Mouse (Mus musculus): ENCODE data around the gene Ehmt1. TPM values are rescaled to one million over a fixed set of nuclear protein-coding genes. Genes with fewer than 3 reads are reported as not detected.

Ehmt1 gene
- polyA plus RNA-seq, 1 experiment = 14.8 TPM

- Histone ChIP-seq H3K36me3 (ENCODE audit: control insufficient read depth, insufficient read depth) (peaks cover 46% of the 10 kb centered on the region), H3ac (ENCODE audit: control insufficient read depth, insufficient read length) (no peak overlapping the region), H3K79me2 (ENCODE audit: control insufficient read depth, insufficient read depth) (no peaks in the 10 kb centered on the region), H3K4me2 (ENCODE audit: low read depth) (no peak overlapping the region), H3K27me3 (ENCODE audit: control insufficient read depth, insufficient read depth, insufficient read length) (no peaks in the 10 kb centered on the region), H3K4me3 (no peak overlapping the region)
- TF ChIP-seq MYOG (IDR thresholded peaks at IDR 0.05; ENCODE audit: control insufficient read depth in 1 of 3, insufficient read depth in 1 of 3, insufficient read length in 2 of 3, low read depth in 2 of 3) (no peak), MAX (IDR thresholded peaks at IDR 0.05; ENCODE audit: low read depth) (no peak), POLR2AphosphoS2 (IDR thresholded peaks at IDR 0.05; ENCODE audit: insufficient read length, low read depth) (no peak), POLR2A (IDR thresholded peaks at IDR 0.05; ENCODE audit: insufficient read length, low read depth) (no peak), E2F4 (IDR thresholded peaks at IDR 0.05; ENCODE audit: insufficient read depth) (no peak), USF1 (IDR thresholded peaks at IDR 0.05; ENCODE audit: low read depth) (no peak), TCF12 (IDR thresholded peaks at IDR 0.05; ENCODE audit: insufficient read depth, poor library complexity, severe bottlenecking) (no peak), CEBPB (IDR thresholded peaks at IDR 0.05; ENCODE audit: insufficient read depth, poor library complexity, severe bottlenecking) (no peak), SRF (IDR thresholded peaks at IDR 0.05; ENCODE audit: control insufficient read depth, insufficient read length, low read depth) (no peak), TCF3 (IDR thresholded peaks at IDR 0.05; ENCODE audit: insufficient read length, low read depth) (no peak), MYOD1 (IDR thresholded peaks at IDR 0.05; ENCODE audit: control insufficient read depth in 1 of 3, insufficient read length in 2 of 3, low read depth in 2 of 3) (no peak), REST (IDR thresholded peaks at IDR 0.05; ENCODE audit: insufficient read depth, insufficient read length) (no peak)
Measured at GRCm38 (mm10) chr2:24807036-24807435, 112.4 kb downstream of the Ehmt1 start.

DNA sequence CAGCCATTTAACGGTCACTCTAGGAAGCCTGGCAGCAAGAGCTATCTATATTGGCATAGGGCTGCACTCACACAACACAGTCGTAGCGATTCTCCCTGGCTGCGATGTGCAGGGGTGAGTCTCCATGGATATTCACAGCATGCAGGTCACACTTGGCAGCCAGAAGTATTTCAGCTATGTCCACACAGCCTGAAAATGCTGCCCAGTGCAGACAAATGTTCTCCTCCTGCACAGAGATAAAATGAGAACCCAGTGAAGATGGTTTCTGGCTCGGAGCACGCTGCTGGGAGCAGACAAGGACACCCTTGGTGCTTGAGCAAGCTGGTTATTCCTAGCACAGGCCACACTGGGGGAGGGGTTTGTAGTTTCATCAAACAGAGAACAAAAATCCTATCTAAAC, 113.3 kb downstream of the Ehmt1 start:
- no peak for TF ChIP-seq SRF (IDR thresholded peaks at IDR 0.05; ENCODE audit: control insufficient read depth, insufficient read length, low read depth)
- TF ChIP-seq POLR2A (IDR thresholded peaks at IDR 0.05; ENCODE audit: insufficient read length, low read depth) = no peak
- no peak for TF ChIP-seq CEBPB (IDR thresholded peaks at IDR 0.05; ENCODE audit: insufficient read depth, poor library complexity, severe bottlenecking)
- TF ChIP-seq E2F4 (IDR thresholded peaks at IDR 0.05; ENCODE audit: insufficient read depth) = no peak
- no peak for TF ChIP-seq TCF12 (IDR thresholded peaks at IDR 0.05; ENCODE audit: insufficient read depth, poor library complexity, severe bottlenecking)
- no peak for TF ChIP-seq POLR2AphosphoS2 (IDR thresholded peaks at IDR 0.05; ENCODE audit: insufficient read length, low read depth)
- no peak for TF ChIP-seq MAX (IDR thresholded peaks at IDR 0.05; ENCODE audit: low read depth)
- no peak for TF ChIP-seq TCF3 (IDR thresholded peaks at IDR 0.05; ENCODE audit: insufficient read length, low read depth)
- no peak for TF ChIP-seq REST (IDR thresholded peaks at IDR 0.05; ENCODE audit: insufficient read depth, insufficient read length)
- no peak for TF ChIP-seq USF1 (IDR thresholded peaks at IDR 0.05; ENCODE audit: low read depth)
- TF ChIP-seq MYOG (IDR thresholded peaks at IDR 0.05; ENCODE audit: control insufficient read depth in 1 of 3, insufficient read depth in 1 of 3, insufficient read length in 2 of 3, low read depth in 2 of 3) = no peak
- no peak for TF ChIP-seq MYOD1 (IDR thresholded peaks at IDR 0.05; ENCODE audit: control insufficient read depth in 1 of 3, insufficient read length in 2 of 3, low read depth in 2 of 3)
- Histone ChIP-seq H3K4me3 (no peak overlapping the region), H3K79me2 (ENCODE audit: control insufficient read depth, insufficient read depth) (no peaks in the 10 kb centered on the region), H3ac (ENCODE audit: control insufficient read depth, insufficient read length) (no peak overlapping the region), H3K4me2 (ENCODE audit: low read depth) (no peak overlapping the region), H3K27me3 (ENCODE audit: control insufficient read depth, insufficient read depth, insufficient read length) (no peaks in the 10 kb centered on the region), H3K36me3 (ENCODE audit: control insufficient read depth, insufficient read depth) (peaks cover 55% of the 10 kb centered on the region)

- no peak overlapping the region for H3K4me3 ChIP-seq
- H3ac ChIP-seq (ENCODE audit: control insufficient read depth, insufficient read length) = no peak overlapping the region
- TF ChIP-seq TCF3 (IDR thresholded peaks at IDR 0.05; ENCODE audit: insufficient read length, low read depth) (no peak), CEBPB (IDR thresholded peaks at IDR 0.05; ENCODE audit: insufficient read depth, poor library complexity, severe bottlenecking) (no peak)
- H3K4me2 ChIP-seq (ENCODE audit: low read depth) = no peak overlapping the region
- H3K27me3 ChIP-seq (ENCODE audit: control insufficient read depth, insufficient read depth, insufficient read length) = no peaks in the 10 kb centered on the region
- H3K79me2 ChIP-seq (ENCODE audit: control insufficient read depth, insufficient read depth) = no peaks in the 10 kb centered on the region
- H3K36me3 ChIP-seq (ENCODE audit: control insufficient read depth, insufficient read depth) = peaks cover 60% of the 10 kb centered on the region
Measured at GRCm38 (mm10) chr2:24805621-24806020, 113.8 kb downstream of the Ehmt1 start.

GRCm38 (mm10) chr2:24796833-24797457, 122.5 kb downstream of the Ehmt1 start:
- Histone ChIP-seq H3K4me3 (no peak overlapping the region), H3K27me3 (ENCODE audit: control insufficient read depth, insufficient read depth, insufficient read length) (no peaks in the 10 kb centered on the region), H3K79me2 (ENCODE audit: control insufficient read depth, insufficient read depth) (no peaks in the 10 kb centered on the region), H3K4me2 (ENCODE audit: low read depth) (no peak overlapping the region), H3K36me3 (ENCODE audit: control insufficient read depth, insufficient read depth) (peaks cover 47% of the 10 kb centered on the region), H3ac (ENCODE audit: control insufficient read depth, insufficient read length) (no peak overlapping the region)
- no peak for TF ChIP-seq POLR2AphosphoS2 (IDR thresholded peaks at IDR 0.05; ENCODE audit: insufficient read length, low read depth)
- no peak for TF ChIP-seq USF1 (IDR thresholded peaks at IDR 0.05; ENCODE audit: low read depth)
- TF ChIP-seq MAX (IDR thresholded peaks at IDR 0.05; ENCODE audit: low read depth) = no peak
- no peak for TF ChIP-seq POLR2A (IDR thresholded peaks at IDR 0.05; ENCODE audit: insufficient read length, low read depth)
- TF ChIP-seq TCF3 (IDR thresholded peaks at IDR 0.05; ENCODE audit: insufficient read length, low read depth) = no peak
- no peak for TF ChIP-seq CEBPB (IDR thresholded peaks at IDR 0.05; ENCODE audit: insufficient read depth, poor library complexity, severe bottlenecking)
- no peak for TF ChIP-seq E2F4 (IDR thresholded peaks at IDR 0.05; ENCODE audit: insufficient read depth)
- no peak for TF ChIP-seq MYOD1 (IDR thresholded peaks at IDR 0.05; ENCODE audit: control insufficient read depth in 1 of 3, insufficient read length in 2 of 3, low read depth in 2 of 3)
- TF ChIP-seq REST (IDR thresholded peaks at IDR 0.05; ENCODE audit: insufficient read depth, insufficient read length) = no peak
- TF ChIP-seq MYOG (IDR thresholded peaks at IDR 0.05; ENCODE audit: control insufficient read depth in 1 of 3, insufficient read depth in 1 of 3, insufficient read length in 2 of 3, low read depth in 2 of 3) = no peak
- TF ChIP-seq SRF (IDR thresholded peaks at IDR 0.05; ENCODE audit: control insufficient read depth, insufficient read length, low read depth) = no peak
- no peak for TF ChIP-seq TCF12 (IDR thresholded peaks at IDR 0.05; ENCODE audit: insufficient read depth, poor library complexity, severe bottlenecking)

DNA sequence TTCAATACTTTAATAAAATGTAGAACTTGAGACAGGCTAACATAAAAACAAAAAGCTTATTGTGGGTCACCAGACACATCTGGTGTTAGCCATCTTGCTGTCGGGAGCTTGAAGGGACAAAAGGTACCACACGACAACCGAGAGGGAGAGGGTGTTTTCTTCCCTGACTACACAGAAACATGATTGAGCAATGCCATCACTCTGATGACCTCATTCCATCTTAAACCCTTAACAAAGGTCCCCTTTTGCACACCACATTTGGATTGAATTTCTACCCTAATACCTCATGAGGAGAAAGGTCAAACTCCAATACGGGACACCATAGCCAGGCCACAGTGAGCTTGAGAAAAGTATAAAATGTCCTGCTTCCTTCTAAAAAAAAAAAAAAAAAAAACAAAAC, 132.2 kb downstream of the Ehmt1 start:
- Histone ChIP-seq H3K4me3 (no peak overlapping the region), H3K4me2 (ENCODE audit: low read depth) (no peak overlapping the region), H3ac (ENCODE audit: control insufficient read depth, insufficient read length) (no peak overlapping the region), H3K36me3 (ENCODE audit: control insufficient read depth, insufficient read depth) (no peaks in the 10 kb centered on the region), H3K27me3 (ENCODE audit: control insufficient read depth, insufficient read depth, insufficient read length) (no peaks in the 10 kb centered on the region), H3K79me2 (ENCODE audit: control insufficient read depth, insufficient read depth) (no peaks in the 10 kb centered on the region)
- TF ChIP-seq SRF (IDR thresholded peaks at IDR 0.05; ENCODE audit: control insufficient read depth, insufficient read length, low read depth) (no peak), REST (IDR thresholded peaks at IDR 0.05; ENCODE audit: insufficient read depth, insufficient read length) (no peak), CEBPB (IDR thresholded peaks at IDR 0.05; ENCODE audit: insufficient read depth, poor library complexity, severe bottlenecking) (no peak), E2F4 (IDR thresholded peaks at IDR 0.05; ENCODE audit: insufficient read depth) (no peak), USF1 (IDR thresholded peaks at IDR 0.05; ENCODE audit: low read depth) (no peak), MYOD1 (IDR thresholded peaks at IDR 0.05; ENCODE audit: control insufficient read depth in 1 of 3, insufficient read length in 2 of 3, low read depth in 2 of 3) (no peak), POLR2A (IDR thresholded peaks at IDR 0.05; ENCODE audit: insufficient read length, low read depth) (no peak), MAX (IDR thresholded peaks at IDR 0.05; ENCODE audit: low read depth) (no peak), TCF12 (IDR thresholded peaks at IDR 0.05; ENCODE audit: insufficient read depth, poor library complexity, severe bottlenecking) (no peak)

Measured in myocyte (in vitro differentiated cells).